Mouse (Mus musculus) embryonic fibroblast, embryonic 13.5 days (primary cell): ENCODE measurements around the gene Ikbke.

Source experiments
- CTCF ChIP-seq: IDR thresholded peaks from 2 replicates; pipeline ENCODE4 v1.5.1; 2011; ENCODE audit warnings: mild to moderate bottlenecking, control low read depth, low read length, moderate library complexity, borderline replicate concordance; ENCODE audit not compliant: insufficient read depth
- POLR2A ChIP-seq: IDR thresholded peaks from 2 replicates; pipeline ENCODE4 v1.6.1; 2011; ENCODE audit warnings: low read depth, mild to moderate bottlenecking, control low read depth, low read length, moderate library complexity

- TF ChIP-seq CTCF, result no peak
- TF ChIP-seq POLR2A, result no peak
Observed at GRCm38 (mm10) chr1:131209971-131210426, 69.4 kb downstream of the Ikbke start.
